Comparison of ENCODE assay signal across 15 mouse cellular contexts in the genomic region with DNA sequence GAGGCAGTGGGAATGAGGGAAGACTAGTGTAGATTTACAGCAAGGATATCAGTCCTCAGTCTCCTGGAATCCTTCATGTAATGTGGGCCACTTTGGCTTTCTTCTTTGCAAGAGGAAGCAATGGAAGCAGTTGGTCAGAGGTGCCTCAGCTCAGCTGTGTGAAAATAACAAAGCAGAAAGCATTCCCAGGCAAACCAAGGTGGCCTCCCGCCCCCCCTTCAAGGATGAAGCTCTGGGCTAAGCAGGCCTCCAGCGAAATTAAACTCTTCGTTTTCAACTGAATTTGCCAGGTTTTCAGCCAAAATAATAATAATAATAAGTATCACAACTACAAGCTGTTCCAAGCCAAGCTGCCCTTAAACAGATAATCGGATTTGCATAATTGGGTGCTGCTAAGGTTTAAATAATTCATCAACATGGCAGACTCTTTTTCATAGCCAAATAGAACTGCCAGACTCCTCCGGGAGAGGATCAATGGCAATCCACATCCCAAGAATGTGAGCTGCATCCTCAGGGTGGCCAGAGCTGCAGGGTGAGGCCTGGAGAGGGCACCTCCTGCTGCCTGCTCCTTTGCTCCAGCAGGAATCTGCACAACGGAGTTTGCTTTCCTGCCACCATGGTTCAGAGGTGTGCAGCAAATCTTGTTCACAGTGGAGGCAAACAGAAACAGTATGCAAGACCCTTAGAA.
DNase-seq lines count a peak whose midpoint lies in the region; ATAC-seq lines count a peak whose summit lies in the region.
"Had no signal": no experiment of that assay in that cellular context is flagged by ENCODE, and none has a peak within 500 bp of the region (broad histone marks: within the 10 kb centered on the region; RNA-seq: fewer than 3 reads in every experiment).

No protein-coding gene starts in this region.

- peaks cover 19% of the 10 kb centered on the region for H3K4me1 ChIP-seq in forebrain, embryonic 15.5 days
- peaks cover 31% of the 10 kb centered on the region for H3K4me1 ChIP-seq in midbrain, embryonic 10.5 days
- H3K4me1 ChIP-seq: embryonic facial prominence, embryonic 15.5 days had no signal

- peak; percentile 90 for ATAC-seq in forebrain, embryonic 15.5 days (replicated peaks)
- ATAC-seq in inflammation-experienced regulatory T-cells, adult 6 months: no peak

- no peaks in the 10 kb centered on the region for H3K27me3 ChIP-seq in forebrain, embryonic 15.5 days
- peaks cover 23% of the 10 kb centered on the region for H3K27me3 ChIP-seq in midbrain, embryonic 10.5 days (ENCODE audit: low read depth, poor library complexity, severe bottlenecking)
- H3K27me3 ChIP-seq: embryonic facial prominence, embryonic 15.5 days had no signal

- no peak overlapping the region for H3K4me2 ChIP-seq in forebrain, embryonic 15.5 days (replicated peaks)
- H3K4me2 ChIP-seq: embryonic facial prominence, embryonic 15.5 days; liver, embryonic 11.5 days had no signal

- peak; percentile 9 to 17 for DNase-seq in layer of hippocampus, postnatal 10 days (ENCODE audit: low spot score in 2 of 2)
- no peak for DNase-seq in layer of hippocampus, adult 9-10 months (ENCODE audit: low spot score)
- DNase-seq in midbrain, embryonic 10.5 days (ENCODE audit: low spot score): peak; percentile 49
- no peak for DNase-seq in cerebellum, postnatal 25 days
- DNase-seq in spleen, postnatal 36 days (ENCODE audit: low spot score in 2 of 2): no peak
- no peak for DNase-seq in gastrocnemius, adult 8-10 months (ENCODE audit: low spot score in 2 of 2)
- DNase-seq: B cell, adult 2 months; heart, postnatal 4 days; spleen, adult 18-20 months had no signal

- 3% methylated on average over 6 of the region's 6 CpGs for WGBS in forebrain, embryonic 15.5 days
- WGBS in midbrain, embryonic 10.5 days: 13% methylated on average over 6 of the region's 6 CpGs

- H3K27ac ChIP-seq in forebrain, embryonic 15.5 days (replicated peaks): peak overlapping the region; percentile 48
- H3K27ac ChIP-seq in midbrain, embryonic 10.5 days (replicated peaks): peak overlapping the region; percentile 77
- H3K27ac ChIP-seq: embryonic facial prominence, embryonic 15.5 days; heart, embryonic 10.5 days; layer of hippocampus, adult 2 months had no signal

- H3K36me3 ChIP-seq in forebrain, embryonic 15.5 days: no peaks in the 10 kb centered on the region
- H3K36me3 ChIP-seq in midbrain, embryonic 10.5 days: no peaks in the 10 kb centered on the region
- H3K36me3 ChIP-seq: embryonic facial prominence, embryonic 15.5 days; heart, embryonic 10.5 days had no signal

- H3K9ac ChIP-seq in forebrain, embryonic 15.5 days (replicated peaks): no peak overlapping the region
- H3K9ac ChIP-seq: embryonic facial prominence, embryonic 15.5 days had no signal

- no peak overlapping the region for H3K4me3 ChIP-seq in forebrain, embryonic 15.5 days
- H3K4me3 ChIP-seq in midbrain, embryonic 10.5 days: no peak overlapping the region
- H3K4me3 ChIP-seq: embryonic facial prominence, embryonic 15.5 days; heart, embryonic 10.5 days; layer of hippocampus, adult 2 months had no signal

- H3K9me3 ChIP-seq in forebrain, embryonic 15.5 days: no peaks in the 10 kb centered on the region
- no peaks in the 10 kb centered on the region for H3K9me3 ChIP-seq in midbrain, embryonic 10.5 days (replicated peaks)
- H3K9me3 ChIP-seq: embryonic facial prominence, embryonic 15.5 days; heart, embryonic 10.5 days had no signal

Comparison
In these comparisons a context has a peak if more than half of its experiments do, and no peak if none do; other contexts are left out.
1. DNase-seq: peak in layer of hippocampus, postnatal 10 days (2 of 2) and midbrain, embryonic 10.5 days (single experiment); none in layer of hippocampus, adult 9-10 months (single experiment), cerebellum, postnatal 25 days (0 of 2), spleen, postnatal 36 days (0 of 2) and gastrocnemius, adult 8-10 months (0 of 2).